Mouse (Mus musculus) lung, adult 2 months (tissue): ENCODE results near the gene Hba-a1. TPM values are rescaled to one million over a fixed set of nuclear protein-coding genes. Genes with fewer than 3 reads are reported as not detected.
"Not testable (repeated sequence)": the region's sequence is repeated elsewhere in the genome, so short reads cannot be mapped to it uniquely, and the experiment has no call there.

ENCODE experiments used
- DNase-seq: peaks from one replicate; pipeline ENCODE4 v3.0.0; 2022
- H3K4me1 ChIP-seq: fragments of 200-500 bp; 2 replicates; pipeline ENCODE4 v1.6.1; 2011; ENCODE audit warnings: low read length; ENCODE audit not compliant: control insufficient read depth, insufficient read depth
- H3K4me3 ChIP-seq: fragments of 200-500 bp; replicated peaks from 2 replicates; pipeline ENCODE3; 2011; ENCODE audit warnings: low read depth, mild to moderate bottlenecking, control low read depth, low read length; ENCODE audit errors: extremely low read depth
- CTCF ChIP-seq: fragments of 200-500 bp; IDR thresholded peaks from 2 replicates; pipeline ENCODE4 v1.5.1; 2011; ENCODE audit warnings: mild to moderate bottlenecking, low read length, control low read depth; ENCODE audit not compliant: insufficient read depth
- POLR2A ChIP-seq: fragments of 200-500 bp; IDR thresholded peaks from 2 replicates; pipeline ENCODE4 v1.6.1; 2011; ENCODE audit warnings: low read depth, mild to moderate bottlenecking, control low read depth, low read length, borderline replicate concordance; ENCODE audit errors: extremely low read depth
- WGBS: fragments of 180-500 bp; shearing (Covaris S2); methylation state at CpG from one replicate; pipeline ENCODE4 v1.1.7; 2018; 5-methylcytosine and 5-hydroxymethylcytosine counted together
- polyA plus RNA-seq: library from polyadenylated mRNA; depleted of rRNA; stranded (reverse); fragments of >200 nt; gene quantifications from 2 replicates; pipeline ENCODE4 v1.2.3, GENCODE M21; 2012

Gene Hba-a1
- polyA plus RNA-seq, 1 experiment = 5,782 TPM

DNA sequence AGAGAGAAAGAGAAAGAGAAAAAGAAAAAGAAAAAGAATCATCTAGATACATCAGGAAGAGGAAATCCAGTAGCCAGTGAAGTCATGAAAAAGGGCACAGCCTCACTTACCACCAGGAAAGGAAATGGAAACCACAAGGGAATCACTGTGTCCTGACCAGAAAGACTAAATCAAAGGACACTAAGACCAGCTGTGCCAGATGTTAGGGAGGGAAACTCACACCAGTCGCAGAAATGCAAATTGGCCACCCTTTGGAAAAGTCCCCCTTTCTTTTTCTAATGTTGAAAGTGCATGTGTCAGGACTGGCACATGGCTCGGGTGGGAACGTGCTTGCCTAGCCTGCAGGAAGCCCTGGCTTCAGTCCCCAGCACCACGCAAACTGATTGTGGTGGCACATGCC is 12.1 kb upstream of the Hba-a1 start:
- no peak for TF ChIP-seq POLR2A
- no peak for TF ChIP-seq CTCF
- DNase-seq = no peak
- no peaks in the 10 kb centered on the region for H3K4me1 ChIP-seq
- no peak overlapping the region for H3K4me3 ChIP-seq
- WGBS = 36% methylated on average over 4 of the region's 4 CpGs

DNA sequence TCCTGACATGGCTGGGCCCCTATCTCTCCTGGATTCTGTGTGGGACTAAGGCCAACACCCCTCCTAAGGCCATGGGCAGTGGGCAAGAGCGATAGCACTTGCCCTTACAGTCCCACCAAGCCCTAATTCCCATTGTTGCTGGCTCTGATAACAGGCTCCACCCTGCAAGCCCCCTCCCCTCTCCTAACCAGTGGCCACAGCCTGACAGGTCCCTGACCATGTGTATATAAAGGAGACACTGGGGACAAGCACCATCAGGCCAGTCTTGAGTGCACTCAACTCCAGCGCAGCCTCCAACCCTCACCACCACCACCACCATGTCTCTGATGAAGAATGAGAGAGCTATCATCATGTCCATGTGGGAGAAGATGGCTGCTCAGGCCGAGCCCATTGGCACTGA is 7.0 kb upstream of the Hba-a1 start, which contains the start of gene Hba-x:
Gene Hba-x (plus strand): TSS at position 54 of the 400 bp plus-strand sequence.
- TF ChIP-seq POLR2A (no peak), CTCF (no peak)
- no peak within 1 kb of the TSS for H3K4me3 ChIP-seq
- no peaks in the 10 kb centered on the region for H3K4me1 ChIP-seq
- DNase-seq = no peak
- 59% methylated on average over 3 of the region's 3 CpGs for WGBS

DNA sequence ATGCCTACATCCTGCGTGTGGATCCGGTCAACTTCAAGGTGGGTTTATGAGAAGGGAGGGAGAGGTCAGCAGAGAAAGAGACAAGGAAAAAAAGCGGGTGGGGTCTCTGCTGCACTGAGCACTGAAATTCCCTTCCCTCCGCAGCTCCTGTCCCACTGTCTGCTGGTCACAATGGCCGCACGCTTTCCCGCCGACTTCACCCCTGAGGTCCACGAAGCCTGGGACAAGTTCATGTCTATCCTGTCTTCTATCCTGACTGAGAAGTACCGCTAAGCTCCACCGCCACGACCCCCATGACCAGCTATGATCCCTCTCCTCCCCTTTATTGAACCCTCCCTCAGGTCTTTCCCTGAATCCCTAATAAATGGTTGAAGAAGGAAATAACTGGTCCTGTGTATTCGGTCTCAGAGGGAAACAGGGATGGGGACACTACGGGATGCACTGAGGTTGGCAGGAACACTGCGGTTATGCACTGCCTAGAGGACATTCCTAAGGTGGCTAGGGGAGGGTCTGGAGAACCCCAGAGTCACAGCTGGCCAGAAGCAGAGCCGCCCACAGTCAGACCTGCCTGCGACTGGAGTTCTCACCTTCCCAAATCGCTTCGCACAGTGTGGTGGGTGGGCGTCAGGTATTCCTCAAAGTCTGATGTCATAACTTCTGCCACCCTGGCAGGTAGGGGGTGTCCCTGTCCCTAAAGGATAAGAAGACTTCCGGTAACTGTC is 5.4 kb upstream of the Hba-a1 start:
- DNase-seq = no peak
- no peak overlapping the region for H3K4me3 ChIP-seq
- TF ChIP-seq CTCF (no peak), POLR2A (no peak)
- WGBS = 67% methylated on average over 21 of the region's 21 CpGs
- H3K4me1 ChIP-seq = no peaks in the 10 kb centered on the region

DNA sequence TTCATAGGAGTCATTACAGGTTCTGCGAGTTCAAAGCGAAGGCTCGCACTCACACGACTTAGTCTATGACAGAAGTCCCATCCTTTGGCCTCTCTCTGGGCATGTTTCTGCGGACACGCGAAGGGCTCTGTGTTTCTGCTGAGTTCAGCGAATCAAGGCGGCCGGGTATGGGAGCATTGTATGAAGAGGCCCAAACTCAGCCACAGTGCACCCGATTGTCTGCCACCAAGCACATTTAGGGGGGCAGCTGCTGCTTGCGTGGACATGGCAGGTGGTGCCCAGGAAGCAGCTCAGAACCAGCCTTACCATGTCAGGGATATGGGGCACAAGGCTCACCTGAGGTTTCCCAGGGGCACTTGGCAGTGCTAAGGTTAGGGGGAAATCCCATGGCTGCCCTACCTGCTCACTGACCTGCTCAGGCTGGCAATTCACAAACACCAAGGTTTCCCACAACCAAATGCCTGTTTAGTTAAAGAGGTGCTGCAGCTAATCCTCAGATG is 4.8 kb upstream of the Hba-a1 start:
- TF ChIP-seq POLR2A = no peak
- no peak for TF ChIP-seq CTCF
- WGBS = 71% methylated on average over 12 of the region's 12 CpGs
- DNase-seq = no peak
- Histone ChIP-seq H3K4me1 (no peaks in the 10 kb centered on the region), H3K4me3 (no peak overlapping the region)

DNA sequence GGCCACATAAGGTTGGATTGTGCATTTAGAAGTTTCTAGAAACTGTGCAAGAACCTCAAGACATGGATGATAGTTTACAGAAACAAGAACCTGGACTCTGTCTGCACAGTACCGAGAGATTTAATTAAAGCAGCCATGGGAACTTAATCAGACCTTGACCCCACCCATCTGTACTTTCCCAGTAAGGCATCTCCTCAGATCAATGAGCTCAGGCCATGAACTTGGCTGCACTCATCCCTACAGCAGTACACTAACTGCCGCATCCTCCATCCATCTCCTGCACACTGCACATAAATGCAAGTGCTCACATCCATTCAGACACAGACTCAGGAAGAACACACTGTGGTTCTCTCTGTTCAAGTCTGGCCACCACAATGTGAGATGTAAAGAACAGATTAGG is 2.7 kb upstream of the Hba-a1 start:
- TF ChIP-seq POLR2A (no peak), CTCF (no peak)
- DNase-seq = no peak
- Histone ChIP-seq H3K4me1 (no peaks in the 10 kb centered on the region), H3K4me3 (no peak overlapping the region)
- WGBS = 66% methylated on average over 2 of the region's 2 CpGs

DNA sequence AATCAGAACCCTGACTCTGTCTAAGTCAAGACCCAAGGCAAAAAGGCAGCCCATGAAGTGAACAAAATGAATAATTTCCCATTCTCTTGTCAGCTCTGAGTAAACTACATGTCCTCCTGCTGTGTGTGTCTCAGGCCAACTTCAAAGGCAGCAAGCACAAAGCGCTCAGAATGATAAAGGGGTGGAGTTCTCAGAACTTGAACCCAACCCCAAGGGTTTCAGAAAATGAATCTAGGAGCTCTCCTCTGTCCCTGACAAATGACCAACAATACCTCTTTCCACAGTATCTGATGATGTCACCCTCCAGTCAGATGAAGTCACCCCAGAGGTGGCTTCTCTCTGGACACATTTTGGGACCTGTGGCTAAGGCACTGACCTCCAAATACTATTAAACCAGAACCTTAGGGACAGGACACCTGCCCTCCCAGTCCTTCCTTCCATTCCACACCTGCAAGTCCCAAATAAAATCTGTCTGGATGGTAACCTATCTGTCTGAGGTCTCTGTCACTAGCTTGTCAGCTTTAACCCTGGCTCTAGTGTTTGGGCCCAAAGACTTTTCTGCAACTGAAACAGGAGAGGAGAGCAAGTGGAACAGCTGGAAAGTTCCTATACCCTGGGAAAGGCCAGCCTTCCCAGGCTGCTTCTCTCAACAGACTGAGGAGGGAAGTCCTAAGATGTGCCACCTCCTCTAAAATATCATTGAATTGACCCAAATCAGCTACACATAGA is 1.7 kb upstream of the Hba-a1 start:
- WGBS = 71% methylated on average over 1 of the region's 1 CpGs

DNA sequence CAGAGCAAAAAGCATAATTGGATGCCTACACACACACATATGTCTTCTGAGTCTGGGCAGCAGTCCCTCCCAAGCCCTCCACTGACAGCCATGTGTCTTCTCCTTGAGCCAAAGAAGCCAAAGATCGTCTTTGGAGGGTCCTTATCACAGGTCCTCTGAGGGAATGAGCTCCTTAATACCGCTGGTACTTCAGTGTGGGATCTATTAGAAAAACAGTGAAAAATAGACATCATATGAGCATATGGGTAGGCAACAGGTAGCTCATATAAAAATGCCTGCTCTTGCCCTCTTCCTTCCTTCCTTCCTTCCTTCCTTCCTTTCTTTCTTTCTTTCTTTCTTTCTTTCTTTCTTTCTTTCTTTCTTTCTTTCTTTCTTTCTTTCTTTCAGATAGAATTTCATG is 1.3 kb downstream of the Hba-a1 start:
- WGBS = 38% methylated on average over 2 of the region's 2 CpGs
- not testable (repeated sequence) for H3K4me1 ChIP-seq, H3K4me3 ChIP-seq, DNase-seq

More for the DNA sequence above, 1.7 kb upstream of the Hba-a1 start:
- DNase-seq = no peak
- Histone ChIP-seq H3K4me1 (no peaks in the 10 kb centered on the region), H3K4me3 (no peak overlapping the region)
- TF ChIP-seq CTCF = no peak
- TF ChIP-seq POLR2A = no peak

DNA sequence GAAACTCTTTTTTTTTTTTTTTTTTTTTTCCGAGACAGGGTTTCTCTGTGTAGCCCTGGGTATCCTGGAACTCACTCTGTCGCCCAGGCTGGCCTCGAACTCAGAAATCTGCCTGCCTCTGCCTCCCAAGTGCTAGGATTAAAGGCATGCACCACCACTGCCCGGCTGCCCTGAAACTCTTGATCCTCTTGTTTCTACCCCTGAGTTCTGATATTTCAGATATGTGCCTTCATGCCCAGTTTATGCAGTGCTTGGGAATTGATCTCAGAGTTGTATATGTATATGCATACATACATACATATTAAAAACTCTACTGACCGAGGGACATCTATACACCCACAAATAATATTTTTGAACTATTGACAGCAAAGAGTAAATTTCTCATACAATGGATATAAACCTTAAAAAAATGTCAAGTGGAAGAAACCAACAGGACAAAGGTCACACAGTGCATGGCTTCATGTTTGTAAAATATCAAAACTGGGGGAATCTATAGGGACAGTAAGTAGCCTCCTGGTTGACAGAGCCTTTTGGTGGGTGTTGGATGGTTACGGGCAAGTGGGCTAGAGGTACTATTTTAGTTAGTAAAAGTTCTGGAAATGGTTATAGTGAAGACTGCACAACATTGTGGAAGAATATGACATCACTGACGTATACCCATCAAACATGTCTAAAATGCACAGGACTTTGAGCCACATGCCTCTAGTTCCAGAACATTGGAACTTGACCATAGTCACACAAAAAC is 1.9 kb downstream of the Hba-a1 start:
- DNase-seq = no peak
- TF ChIP-seq POLR2A = no peak
- TF ChIP-seq CTCF = no peak
- WGBS = 73% methylated on average over 7 of the region's 7 CpGs
- Histone ChIP-seq H3K4me3 (no peak overlapping the region), H3K4me1 (no peaks in the 10 kb centered on the region)

DNA sequence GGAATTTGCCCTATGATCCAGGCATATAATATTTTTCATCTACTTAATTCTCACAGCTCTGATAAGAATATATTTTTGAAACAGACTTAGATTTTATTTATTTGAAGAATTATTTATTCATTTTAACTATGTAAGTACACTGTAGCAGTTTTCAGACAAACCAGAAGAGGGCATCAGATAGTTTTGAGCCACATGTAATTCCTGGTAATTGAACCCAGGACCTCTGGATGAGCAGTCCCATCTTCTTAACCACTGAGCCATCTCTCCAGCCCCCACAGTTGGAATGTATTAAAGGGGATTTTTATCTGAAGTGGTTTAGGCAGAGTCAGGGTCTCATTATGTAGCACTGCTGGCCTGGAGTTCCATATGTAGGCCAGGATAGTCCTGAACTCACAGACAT is 2.6 kb downstream of the Hba-a1 start:
- not testable (repeated sequence) for H3K4me3 ChIP-seq, DNase-seq

DNA sequence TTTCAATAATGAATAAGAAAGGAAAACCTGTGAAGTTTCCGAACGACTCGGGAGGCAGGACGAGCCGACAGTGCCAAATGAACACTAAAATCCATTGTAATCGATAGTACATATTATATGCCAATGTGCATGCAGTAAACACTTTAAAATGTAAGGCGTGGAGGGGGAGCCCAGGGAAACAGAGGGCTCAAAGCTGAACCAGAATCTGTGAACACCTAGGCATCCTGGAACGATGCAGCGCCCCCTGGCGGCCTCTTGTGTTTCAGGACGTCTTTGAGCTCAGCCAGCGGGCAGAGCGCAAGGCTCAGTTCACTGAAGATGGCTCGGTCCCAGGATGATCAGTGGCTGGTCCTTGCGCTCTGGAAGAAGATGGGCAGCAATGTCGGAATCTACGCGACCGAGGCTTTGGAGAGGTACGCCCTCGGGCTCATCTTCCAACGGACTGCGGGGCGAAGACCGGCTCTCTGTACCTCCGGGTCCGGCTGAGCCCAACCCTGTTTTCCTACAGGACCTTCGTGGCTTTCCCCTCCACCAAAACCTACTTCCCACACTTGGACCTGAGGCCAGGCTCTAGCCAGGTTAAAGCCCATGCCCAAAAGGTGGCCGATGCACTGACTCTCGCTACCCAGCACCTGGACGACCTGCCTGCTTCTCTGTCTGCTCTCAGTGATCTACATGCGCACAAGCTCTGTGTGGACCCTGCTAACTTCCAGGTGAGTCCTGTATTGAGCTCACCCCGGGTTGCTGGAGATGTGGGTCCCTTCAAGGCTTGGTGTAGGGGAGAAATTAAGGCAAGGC is 3.6 kb downstream of the Hba-a1 start, which contains the start of gene Hbq1b:
Gene Hbq1b (plus strand): TSS at position 271 of the 798 bp plus-strand sequence.
- not testable (repeated sequence) for H3K4me1 ChIP-seq, H3K4me3 ChIP-seq
- DNase-seq = peak; percentile 59
- WGBS = 19% methylated on average over 30 of the region's 33 CpGs
- TF ChIP-seq CTCF = peak; percentile 40; the same call in 1 of the 2 replicates

More for the DNA sequence above, 2.6 kb downstream of the Hba-a1 start:
- H3K4me1 ChIP-seq = not testable (repeated sequence)
